Mouse (Mus musculus) myocyte (in vitro differentiated cells): Measurements from ENCODE around the gene Uqcrq.

Source experiments
- E2F4 ChIP-seq: IDR thresholded peaks from one replicate; pipeline ENCODE4 v1.6.1; 2011; ENCODE audit warnings: mild to moderate bottlenecking, control low read depth, moderate library complexity; ENCODE audit not compliant: insufficient read depth
- POLR2A ChIP-seq: IDR thresholded peaks from one replicate; pipeline ENCODE4 v1.6.1; 2011; ENCODE audit warnings: low read depth, mild to moderate bottlenecking, control low read depth, moderate library complexity; ENCODE audit not compliant: insufficient read length
- USF1 ChIP-seq: IDR thresholded peaks from one replicate; pipeline ENCODE4 v1.6.1; 2011; ENCODE audit warnings: low read depth, mild to moderate bottlenecking, control low read depth, moderate library complexity

- no peak for TF ChIP-seq POLR2A
- no peak for TF ChIP-seq USF1
- no peak for TF ChIP-seq E2F4
Observed at GRCm38 (mm10) chr11:53378918-53379317, 51.7 kb downstream of the Uqcrq start.
